Mouse (Mus musculus) stomach, postnatal 0 days (tissue): ENCODE measurements around the gene Prss2.

Source experiments
- CTCF ChIP-seq: IDR thresholded peaks from 2 replicates; pipeline ENCODE4 v1.5.1; 2016; ENCODE audit warnings: antibody characterized with exemption, low read depth, mild to moderate bottlenecking, moderate library complexity
- EP300 ChIP-seq: optimal IDR thresholded peaks from 2 replicates; pipeline ENCODE3; 2016; ENCODE audit warnings: antibody characterized with exemption

GRCm38 (mm10) chr6:41504915-41505314, 16.7 kb upstream of the Prss2 start:
- TF ChIP-seq CTCF (no peak), EP300 (no peak)
